Mouse (Mus musculus) heart, adult 2 months (tissue): ENCODE measurements around the gene Swi5. TPM values are rescaled to one million over a fixed set of nuclear protein-coding genes. Genes with fewer than 3 reads are reported as not detected.

Experiments used
- DNase-seq, 2 experiments: peaks; one replicate each; pipeline ENCODE4 v3.0.0; 2021
- H3K27ac ChIP-seq: fragments of 200-600 bp; 2 replicates; pipeline ENCODE4 v1.8.1; 2022
- H3K27me3 ChIP-seq: fragments of 200-500 bp; 2 replicates; pipeline ENCODE4 v1.6.1; 2012; ENCODE audit warnings: mild to moderate bottlenecking, low read length, inconsistent platforms, mixed read lengths; ENCODE audit not compliant: control insufficient read depth, insufficient read depth
- H3K36me3 ChIP-seq: fragments of 200-500 bp; 2 replicates; pipeline ENCODE4 v1.6.1; 2012; ENCODE audit warnings: low read length, inconsistent platforms; ENCODE audit not compliant: control insufficient read depth, insufficient read depth
- H3K4me1 ChIP-seq: fragments of 200-500 bp; 2 replicates; pipeline ENCODE4 v1.6.1; 2011; ENCODE audit warnings: low read length; ENCODE audit not compliant: control insufficient read depth, insufficient read depth
- H3K4me3 ChIP-seq: fragments of 200-600 bp; 2 replicates; pipeline ENCODE4 v1.8.1; 2022
- H3K79me2 ChIP-seq: fragments of 200-500 bp; replicated peaks from 2 replicates; pipeline ENCODE4 v1.6.1; 2012; ENCODE audit warnings: mild to moderate bottlenecking, inconsistent platforms, low read length, moderate library complexity, mixed read lengths; ENCODE audit not compliant: control insufficient read depth, insufficient read depth
- H3K9ac ChIP-seq: fragments of 200-500 bp; 2 replicates; pipeline ENCODE4 v1.6.1; 2012; ENCODE audit warnings: low read depth, mild to moderate bottlenecking, control low read depth, inconsistent platforms, low read length, mixed read lengths
- CTCF ChIP-seq: fragments of 200-600 bp; IDR thresholded peaks from 2 replicates; pipeline ENCODE4 v1.8.1; 2022; ENCODE audit warnings: antibody characterized with exemption, mild to moderate bottlenecking, moderate library complexity
- EP300 ChIP-seq: fragments of 200-500 bp; IDR thresholded peaks from 2 replicates; pipeline ENCODE4 v1.6.1; 2011; ENCODE audit warnings: low read depth, low read length, control low read depth; ENCODE audit not compliant: insufficient read depth
- POLR2A ChIP-seq: fragments of 200-500 bp; IDR thresholded peaks from 2 replicates; pipeline ENCODE4 v1.6.1; 2011; ENCODE audit warnings: mild to moderate bottlenecking, low read depth, low read length, control low read depth; ENCODE audit not compliant: insufficient read depth
- WGBS: fragments of 180-500 bp; shearing (Covaris S2); methylation state at CpG from one replicate; pipeline ENCODE4 v1.1.7; 2018; 5-methylcytosine and 5-hydroxymethylcytosine counted together
- intact Hi-C: fragments of 180-260 bp; cut with DNase I; formaldehyde crosslinking; loops from one replicate; pipeline ENCODE4 v1.15.1; 2025
- polyA plus RNA-seq: library from polyadenylated mRNA; depleted of rRNA; stranded (reverse); fragments of >200 nt; gene quantifications from 2 replicates; pipeline ENCODE4 v1.2.3, GENCODE M21; 2012
- total RNA-seq, 2 experiments: library from RNA; stranded (reverse); gene quantifications; 2 replicates each; pipeline ENCODE4 v1.2.3; 2021

Gene Swi5
- total and polyA plus RNA-seq, 3 experiments: 173 to 233 (median 205) TPM

GRCm38 (mm10) chr2:32307941-32308760 lies 20.3 kb upstream of the Swi5 start:
- 59% methylated on average over 8 of the region's 8 CpGs for WGBS

GRCm38 (mm10) chr2:32307247-32307798 lies 19.4 kb upstream of the Swi5 start:
- intact Hi-C loops: no loop called here
- 74% methylated on average over 6 of the region's 6 CpGs for WGBS
- no peak overlapping the region for H3K9ac ChIP-seq
- H3K27ac ChIP-seq: no peak overlapping the region
- no peak for DNase-seq
- no peaks in the 10 kb centered on the region for H3K79me2 ChIP-seq
- H3K4me3 ChIP-seq: no peak overlapping the region
- TF ChIP-seq POLR2A: no peak
- TF ChIP-seq CTCF: no peak
- TF ChIP-seq EP300: no peak
- H3K4me1 ChIP-seq: peaks cover 2% of the 10 kb centered on the region; the same call in 1 of the 2 replicates
- H3K27me3 ChIP-seq: no peaks in the 10 kb centered on the region
- no peaks in the 10 kb centered on the region for H3K36me3 ChIP-seq

More at GRCm38 (mm10) chr2:32307941-32308760, 20.3 kb upstream of the Swi5 start:
- no peak overlapping the region for H3K4me3 ChIP-seq
- DNase-seq: peak in 1 of 2 experiments; percentile 49
- no peak for TF ChIP-seq EP300
- TF ChIP-seq CTCF: peak; percentile 91
- no peak for TF ChIP-seq POLR2A
- no peak overlapping the region for H3K27ac ChIP-seq
- intact Hi-C loops: no loop called here
- H3K79me2 ChIP-seq: no peaks in the 10 kb centered on the region
- H3K27me3 ChIP-seq: no peaks in the 10 kb centered on the region
- no peak overlapping the region for H3K9ac ChIP-seq
- peaks cover 2% of the 10 kb centered on the region; the same call in 1 of the 2 replicates for H3K4me1 ChIP-seq
- H3K36me3 ChIP-seq: no peaks in the 10 kb centered on the region

GRCm38 (mm10) chr2:32306176-32306575 lies 18.3 kb upstream of the Swi5 start:
- Histone ChIP-seq H3K4me1 (no peaks in the 10 kb centered on the region), H3K36me3 (no peaks in the 10 kb centered on the region), H3K9ac (no peak overlapping the region), H3K4me3 (no peak overlapping the region), H3K27ac (no peak overlapping the region), H3K27me3 (no peaks in the 10 kb centered on the region), H3K79me2 (no peaks in the 10 kb centered on the region)
- TF ChIP-seq CTCF (no peak), POLR2A (no peak), EP300 (no peak)
- no peak for DNase-seq
- intact Hi-C loops: no loop called here
- WGBS: 81% methylated on average over 9 of the region's 9 CpGs

GRCm38 (mm10) chr2:32305668-32306067 lies 17.8 kb upstream of the Swi5 start:
- no peaks in the 10 kb centered on the region for H3K79me2 ChIP-seq
- intact Hi-C loops: no loop called here
- DNase-seq: no peak
- TF ChIP-seq POLR2A (no peak), EP300 (no peak), CTCF (no peak)
- no peaks in the 10 kb centered on the region for H3K27me3 ChIP-seq
- H3K9ac ChIP-seq: no peak overlapping the region
- H3K27ac ChIP-seq: no peak overlapping the region
- 91% methylated on average over 5 of the region's 5 CpGs for WGBS
- H3K4me1 ChIP-seq: no peaks in the 10 kb centered on the region
- H3K36me3 ChIP-seq: no peaks in the 10 kb centered on the region
- H3K4me3 ChIP-seq: no peak overlapping the region

GRCm38 (mm10) chr2:32304145-32304832 lies 16.4 kb upstream of the Swi5 start:
- Histone ChIP-seq H3K4me3 (no peak overlapping the region), H3K36me3 (no peaks in the 10 kb centered on the region), H3K79me2 (no peaks in the 10 kb centered on the region), H3K27ac (no peak overlapping the region), H3K27me3 (no peaks in the 10 kb centered on the region), H3K9ac (no peak overlapping the region), H3K4me1 (no peaks in the 10 kb centered on the region)
- TF ChIP-seq EP300 (0 out of 2 replicates have a peak, but pooled peaks have one; percentile 8), POLR2A (no peak), CTCF (peak; percentile 70)
- peak in 1 of 2 experiments; percentile 61 for DNase-seq
- 64% methylated on average over 8 of the region's 8 CpGs for WGBS
- intact Hi-C loops: no loop called here

GRCm38 (mm10) chr2:32302952-32303351 lies 15.1 kb upstream of the Swi5 start:
- H3K79me2 ChIP-seq: no peaks in the 10 kb centered on the region
- no peaks in the 10 kb centered on the region for H3K36me3 ChIP-seq
- TF ChIP-seq EP300: no peak
- peak; percentile 42 for TF ChIP-seq CTCF
- TF ChIP-seq POLR2A: no peak
- WGBS: 93% methylated on average over 10 of the region's 10 CpGs
- no peak overlapping the region for H3K27ac ChIP-seq
- no peaks in the 10 kb centered on the region for H3K4me1 ChIP-seq
- H3K27me3 ChIP-seq: no peaks in the 10 kb centered on the region
- H3K4me3 ChIP-seq: no peak overlapping the region
- no peak overlapping the region for H3K9ac ChIP-seq
- DNase-seq: no peak
- intact Hi-C loops: no loop called here
